Mouse (Mus musculus) liver, postnatal 0 days (tissue): Measurements from ENCODE around the gene Alg2.

ENCODE experiments used
- CTCF ChIP-seq: sonication (generic); IDR thresholded peaks from 2 replicates; pipeline ENCODE4 v1.5.1; 2016; ENCODE audit warnings: antibody characterized with exemption, low read depth
- EP300 ChIP-seq: IDR thresholded peaks from 2 replicates; pipeline ENCODE4 v1.6.1; 2016; ENCODE audit warnings: antibody characterized with exemption, low read depth, mild to moderate bottlenecking

- TF ChIP-seq CTCF (no peak), EP300 (no peak)
Measured at GRCm38 (mm10) chr4:47504841-47505517, 30.8 kb upstream of the Alg2 start.
